Mouse (Mus musculus) brain, adult 2 months (tissue): Measurements from ENCODE around the gene 9130409I23Rik.
A peak's percentile ranks its signal among the peaks of the same experiment; 100 is the strongest.
"Not testable (repeated sequence)": the region's sequence is repeated elsewhere in the genome, so short reads cannot be mapped to it uniquely, and the experiment has no call there.

ENCODE experiments used
- DNase-seq: peaks from one replicate; pipeline ENCODE4 v3.0.0; 2011; ENCODE audit warnings: low read depth, low spot score

The 9130409I23Rik gene

GRCm38 (mm10) chr1:181035015-181035778 lies 15.8 kb upstream of the 9130409I23Rik start:
- DNase-seq, result not testable (repeated sequence)

DNA sequence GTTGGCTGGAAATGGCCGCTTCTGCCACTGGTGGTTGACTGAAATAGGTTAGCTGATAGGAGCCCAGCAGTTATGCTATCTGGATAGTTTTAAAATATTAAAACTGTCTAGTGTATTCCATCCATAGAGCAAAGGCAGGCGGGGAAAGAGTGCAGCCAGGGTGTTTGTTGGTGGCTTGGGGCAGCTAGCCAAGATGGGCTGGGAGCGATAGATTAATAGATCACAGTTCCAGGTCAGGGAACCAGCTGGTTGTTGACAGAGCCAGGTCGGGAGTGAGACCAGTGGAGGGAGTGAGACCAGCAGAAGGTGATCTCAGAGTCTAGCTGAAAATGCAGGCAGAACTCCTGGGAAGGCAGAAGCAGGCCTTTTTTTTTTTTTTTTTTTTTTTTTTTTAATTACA lies 13.4 kb upstream of the 9130409I23Rik start:
- no peak for DNase-seq

DNA sequence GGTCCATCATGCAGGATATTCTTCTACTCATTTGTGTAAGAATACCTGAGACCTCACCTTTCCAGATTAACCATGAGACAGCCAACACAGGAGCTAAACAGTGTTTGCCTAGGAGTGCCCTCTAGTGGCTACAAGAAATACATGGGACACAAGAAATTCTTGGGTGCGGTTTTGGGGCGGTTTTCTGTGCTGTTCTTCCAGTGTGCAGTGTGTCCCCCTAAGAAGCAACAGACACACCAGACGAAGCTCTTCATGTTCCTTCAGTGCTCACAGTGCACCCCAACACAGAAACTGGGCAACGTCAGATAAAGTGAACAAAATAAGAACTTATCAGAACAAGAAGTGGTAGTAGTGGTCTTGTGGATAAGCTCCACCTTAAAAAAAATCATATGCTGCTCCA lies 11.4 kb upstream of the 9130409I23Rik start:
- DNase-seq, result peak; percentile 69

- DNase-seq, result no peak
These were observed 3.5 kb upstream of the 9130409I23Rik start for GRCm38 (mm10) chr1:181047520-181047919.

DNA sequence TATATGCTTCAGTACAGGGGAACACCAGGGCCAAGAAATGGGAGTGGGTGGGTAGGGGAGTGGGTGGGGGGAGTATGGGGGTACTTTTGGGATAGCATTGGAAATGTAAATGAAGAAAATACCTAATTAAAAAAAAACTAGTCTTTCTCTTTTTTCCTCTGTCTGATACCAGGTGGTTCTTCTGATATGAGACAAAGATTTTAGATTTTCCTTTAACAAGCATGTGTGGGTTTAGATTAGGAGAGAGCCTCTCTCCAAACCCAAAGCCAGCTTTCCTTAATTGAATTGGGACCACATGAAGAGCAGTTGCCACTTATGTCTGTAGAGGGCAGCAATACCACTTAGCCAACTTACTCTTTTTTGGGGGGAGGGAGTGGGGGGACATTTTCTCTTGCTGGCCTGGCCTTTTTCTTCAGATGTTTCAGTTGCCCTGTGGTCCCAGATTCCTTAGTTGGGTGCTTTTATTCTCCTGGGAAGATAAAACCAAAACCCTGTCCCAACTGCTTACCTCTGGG lies 1.7 kb upstream of the 9130409I23Rik start:
- peak; percentile 22 for DNase-seq

DNA sequence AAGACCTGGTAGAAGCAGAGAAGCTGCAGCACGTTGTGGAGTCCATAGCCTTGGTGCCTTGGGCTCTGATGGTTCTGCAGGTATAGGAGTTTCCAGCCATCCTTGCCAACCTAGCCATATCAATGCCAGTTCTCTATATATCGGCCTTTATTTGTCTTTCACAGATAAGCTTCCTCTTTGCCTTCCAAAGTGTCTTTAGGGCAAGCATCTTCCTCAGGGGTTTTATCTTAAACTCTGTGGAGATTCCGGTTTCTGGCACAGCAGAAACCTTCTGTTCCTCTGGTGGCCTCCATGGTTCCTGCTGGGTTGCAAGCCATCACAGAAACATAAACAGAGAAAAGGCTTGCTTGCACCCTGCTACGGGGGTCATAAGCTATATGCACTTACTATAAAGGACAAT lies 1.9 kb downstream of the 9130409I23Rik start:
- no peak for DNase-seq

DNA sequence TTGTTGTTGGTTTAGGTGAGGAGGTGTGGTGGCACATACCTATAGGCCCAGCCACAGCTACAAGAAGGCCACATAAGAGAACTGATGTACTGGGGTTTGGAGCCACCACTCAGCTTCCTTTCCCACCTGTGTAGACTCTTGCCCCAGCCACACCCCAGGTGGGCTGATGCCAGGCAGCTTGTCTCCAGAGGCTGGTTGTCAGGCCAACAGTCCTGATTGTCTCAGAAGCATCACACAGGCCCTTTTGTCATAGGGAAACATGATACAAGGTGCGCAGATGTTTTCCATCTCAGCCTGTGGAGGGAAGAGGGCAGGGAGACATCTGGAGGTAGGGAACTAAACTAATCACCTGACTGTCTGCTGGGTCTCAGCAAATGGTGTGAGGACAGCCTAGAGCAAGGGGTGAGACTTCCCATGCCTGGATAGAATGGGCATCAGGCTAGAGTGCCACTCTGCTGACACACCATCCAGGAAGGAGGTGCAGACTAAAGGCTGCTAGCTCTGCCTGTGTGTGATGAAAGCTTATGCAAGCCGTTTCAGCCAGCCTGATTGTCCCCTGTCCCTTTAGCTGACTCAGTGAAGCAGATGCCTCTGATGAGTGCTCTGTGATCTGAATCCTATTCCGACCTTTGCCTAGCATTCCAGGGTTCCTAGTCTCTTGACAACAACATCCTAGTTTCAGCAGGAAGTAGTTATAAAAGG lies 10.9 kb downstream of the 9130409I23Rik start:
- DNase-seq, result no peak

- DNase-seq, result peak; percentile 68
These were observed 13.0 kb downstream of the 9130409I23Rik start for GRCm38 (mm10) chr1:181063991-181064390.

DNA sequence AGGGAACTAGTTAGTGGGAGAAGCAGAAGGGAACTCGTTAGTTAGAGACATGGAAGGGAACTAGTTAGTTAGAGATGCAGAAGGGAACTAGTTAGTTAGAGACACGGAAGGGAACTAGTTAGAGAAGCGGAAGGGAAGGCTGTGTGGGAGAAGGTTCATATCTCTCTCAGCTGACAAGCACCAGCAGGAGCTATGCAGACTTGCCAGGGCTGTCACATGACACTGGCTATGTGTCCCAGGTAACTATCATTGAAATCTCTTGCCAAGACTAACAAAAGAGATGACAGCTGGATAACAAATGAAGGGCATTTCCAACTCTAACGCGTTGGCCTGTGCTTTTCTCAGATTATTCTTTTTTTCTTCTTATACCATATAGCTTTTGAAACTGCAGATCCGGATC lies 13.6 kb downstream of the 9130409I23Rik start:
- DNase-seq, result peak; percentile 26

DNA sequence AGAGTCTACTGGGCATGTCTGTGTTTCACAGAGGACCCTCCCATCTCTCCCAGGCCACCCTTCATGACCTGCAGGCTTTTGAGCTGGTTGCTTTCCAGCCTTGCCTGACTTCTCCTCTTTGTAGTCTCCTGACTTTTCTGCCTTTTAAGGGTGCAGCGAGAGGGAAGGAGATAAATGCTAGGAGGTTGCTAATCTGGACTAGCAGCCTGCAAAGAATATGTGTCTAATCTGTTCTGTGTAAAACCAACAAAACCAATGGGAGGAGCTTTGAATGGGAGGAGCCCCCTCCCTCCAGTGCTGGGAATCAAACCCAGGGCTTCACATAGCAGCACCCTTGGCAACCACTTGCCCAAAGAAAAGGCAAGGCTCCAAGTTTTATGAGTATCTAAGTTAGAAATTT lies 17.3 kb downstream of the 9130409I23Rik start:
- no peak for DNase-seq

- DNase-seq, result peak; percentile 36
These were observed 18.6 kb downstream of the 9130409I23Rik start for GRCm38 (mm10) chr1:181069671-181070070.

GRCm38 (mm10) chr1:181073075-181073474 lies 22.0 kb downstream of the 9130409I23Rik start:
- no peak for DNase-seq

GRCm38 (mm10) chr1:181084021-181084420 lies 33.0 kb downstream of the 9130409I23Rik start:
- DNase-seq, result no peak

DNA sequence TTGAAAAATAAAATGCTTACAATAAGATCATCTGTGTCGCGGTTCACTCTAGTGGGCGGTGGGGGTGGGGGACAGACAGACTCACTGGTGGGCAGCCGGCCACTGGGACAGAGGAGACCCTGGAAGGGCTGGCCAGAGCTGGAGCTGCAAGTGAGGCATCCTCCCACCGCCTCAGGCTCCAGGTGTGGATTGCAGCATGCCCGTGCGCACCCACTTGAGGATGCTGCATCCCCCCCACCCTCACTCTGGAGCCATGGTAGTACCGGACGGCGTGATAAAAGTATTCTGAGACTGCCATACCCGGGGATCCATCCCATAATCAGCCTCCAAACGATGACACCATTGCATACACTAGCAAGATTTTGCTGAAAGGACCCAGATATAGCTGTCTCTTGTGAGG lies 39.0 kb downstream of the 9130409I23Rik start:
- DNase-seq, result no peak
